Mouse (Mus musculus) heart, embryonic 11.5 days (tissue): ENCODE data around the gene Gpc6. TPM values are rescaled to one million over a fixed set of nuclear protein-coding genes. Genes with fewer than 3 reads are reported as not detected.

Experiments
- ATAC-seq: fragments of 200-750 bp; cut with Nextera tagmentation; replicated peaks from 2 replicates; pipeline ENCODE4 v1.8.0; 2017; ENCODE audit warnings: moderate library complexity; ENCODE audit not compliant: insufficient number of reproducible peaks, low FRiP score, low TSS enrichment
- H3K27ac ChIP-seq: fragments of 300-500 bp; sonication (generic); 2 replicates; pipeline ENCODE4 v1.5.1; 2014; ENCODE audit warnings: mild to moderate bottlenecking, low read depth, low read length
- H3K27me3 ChIP-seq: fragments of 300-500 bp; sonication (generic); 2 replicates; pipeline ENCODE4 v1.6.1; 2014; ENCODE audit warnings: mild to moderate bottlenecking, low read length, mixed read lengths; ENCODE audit not compliant: control insufficient read depth, insufficient read depth
- H3K36me3 ChIP-seq: fragments of 300-500 bp; sonication (generic); 2 replicates; pipeline ENCODE4 v1.6.1; 2014; ENCODE audit warnings: mild to moderate bottlenecking, low read length, moderate library complexity, mixed read lengths; ENCODE audit not compliant: control insufficient read depth, insufficient read depth
- H3K4me1 ChIP-seq: fragments of 300-500 bp; sonication (generic); 2 replicates; pipeline ENCODE4 v1.6.1; 2014; ENCODE audit warnings: low read length; ENCODE audit not compliant: control insufficient read depth, insufficient read depth
- H3K4me2 ChIP-seq: fragments of 300-500 bp; sonication (generic); 2 replicates; pipeline ENCODE4 v1.6.1; 2014; ENCODE audit warnings: mild to moderate bottlenecking, moderate library complexity
- H3K4me3 ChIP-seq: fragments of 300-500 bp; sonication (generic); 2 replicates; pipeline ENCODE4 v1.5.1; 2014; ENCODE audit warnings: low read depth, low read length
- H3K9ac ChIP-seq: fragments of 300-500 bp; sonication (generic); 2 replicates; pipeline ENCODE4 v1.6.1; 2014; ENCODE audit warnings: mild to moderate bottlenecking, low read depth, low read length, moderate library complexity
- H3K9me3 ChIP-seq: fragments of 300-500 bp; sonication (generic); replicated peaks from 2 replicates; pipeline ENCODE4 v1.6.1; 2016; ENCODE audit warnings: low read length; ENCODE audit not compliant: control insufficient read depth
- WGBS: fragments of 180-500 bp; shearing (Covaris S2); extraction: QIAGEN DNeasy Blood & Tissue Kit; methylation state at CpG from one replicate; pipeline ENCODE4 v1.1.7; 2014; ENCODE audit not compliant: insufficient replicate concordance; 5-methylcytosine and 5-hydroxymethylcytosine counted together
- polyA plus RNA-seq: library from polyadenylated mRNA; unstranded; fragments of >200 nt; fragmentation: Nextera tagmentation; extraction: Ambion mirVana; gene quantifications from 2 replicates; pipeline ENCODE4 v1.2.1, GENCODE M21; 2014

The Gpc6 gene
- polyA plus RNA-seq, 1 experiment from 2014 or later = 14.3 TPM

DNA sequence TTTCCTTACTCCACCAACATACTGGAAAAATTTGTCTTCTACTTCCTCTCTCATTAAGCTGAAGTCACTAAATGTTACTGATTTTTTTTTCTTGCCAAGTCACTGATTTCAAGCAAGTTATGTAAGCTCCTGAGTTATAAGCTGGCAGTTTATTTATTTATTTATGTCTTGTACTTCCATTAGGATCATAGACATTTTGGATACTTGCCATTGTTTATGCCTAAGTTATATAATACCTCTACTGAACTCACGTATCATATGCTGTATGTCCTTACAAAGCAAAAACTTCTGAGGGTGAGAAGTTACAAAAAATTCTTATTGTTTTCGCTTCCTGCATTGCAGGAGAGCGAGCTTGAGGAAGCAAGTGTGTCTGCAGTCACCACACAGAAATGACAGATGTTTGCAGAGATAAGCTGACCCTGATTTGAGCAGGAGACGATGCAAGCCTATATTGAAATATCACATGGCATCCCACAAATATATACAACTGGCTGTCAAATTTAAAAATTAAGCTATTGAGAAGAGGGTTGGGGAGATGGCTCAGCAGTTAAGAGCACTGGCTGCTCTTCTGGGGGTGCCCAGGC lies 1020.9 kb downstream of the Gpc6 start:
- Histone ChIP-seq H3K27me3 (peaks cover 86% of the 10 kb centered on the region), H3K9me3 (no peaks in the 10 kb centered on the region; the same call in 1 of the 2 replicates), H3K9ac (no peak overlapping the region), H3K36me3 (no peaks in the 10 kb centered on the region), H3K4me3 (no peak overlapping the region), H3K27ac (no peak overlapping the region), H3K4me2 (no peak overlapping the region), H3K4me1 (peaks cover 4% of the 10 kb centered on the region; the same call in 1 of the 2 replicates)
- WGBS = 70% methylated on average over 4 of the region's 4 CpGs
- no peak for ATAC-seq

DNA sequence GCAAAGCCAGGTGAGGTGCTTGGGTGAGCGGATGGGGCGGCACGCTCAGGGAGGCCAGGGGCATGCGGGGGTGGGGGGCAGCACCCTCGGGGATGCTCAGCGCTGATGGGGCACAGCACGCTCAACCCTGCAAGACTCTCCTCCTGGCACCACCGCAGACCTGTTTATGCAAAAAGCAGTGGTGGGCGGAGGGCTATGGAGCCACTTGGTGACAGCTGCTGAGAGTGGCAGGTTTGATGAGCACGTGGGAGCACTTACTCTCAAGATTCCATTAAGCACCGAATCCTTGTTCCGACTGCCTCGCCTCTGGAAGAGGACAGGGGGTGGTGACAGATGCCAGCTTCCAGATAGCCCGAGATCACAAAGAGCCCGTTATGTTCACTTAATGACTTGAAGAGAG lies 1026.2 kb downstream of the Gpc6 start:
- Histone ChIP-seq H3K27me3 (peaks cover 81% of the 10 kb centered on the region), H3K9me3 (no peaks in the 10 kb centered on the region; the same call in 1 of the 2 replicates)
- peak; percentile 75 for ATAC-seq

DNA sequence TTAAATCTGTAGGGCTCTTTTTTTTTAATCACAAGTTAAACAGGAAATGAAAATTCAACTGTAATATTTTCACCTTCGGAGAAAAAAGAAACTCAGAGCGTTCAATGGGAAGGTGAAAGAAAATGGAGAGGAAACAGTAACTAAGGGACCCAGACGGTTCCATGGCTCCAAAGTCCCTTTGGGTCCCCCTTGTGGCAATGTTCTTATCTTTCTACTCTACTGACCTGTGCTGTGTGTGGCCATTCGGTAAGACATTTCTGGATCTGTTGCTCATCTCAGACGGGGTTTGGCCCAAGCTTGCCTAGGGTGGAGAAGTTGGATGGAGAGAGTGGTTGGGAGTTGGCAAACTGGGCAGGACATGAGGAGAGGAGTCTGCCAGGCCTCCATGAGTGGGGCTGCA lies 1026.6 kb downstream of the Gpc6 start:
- Histone ChIP-seq H3K4me1 (peaks cover 6% of the 10 kb centered on the region; the same call in 1 of the 2 replicates), H3K27me3 (peaks cover 85% of the 10 kb centered on the region), H3K9me3 (no peaks in the 10 kb centered on the region; the same call in 1 of the 2 replicates), H3K4me3 (no peak overlapping the region), H3K9ac (no peak overlapping the region), H3K27ac (no peak overlapping the region), H3K4me2 (peak overlapping the region; percentile 46; the same call in 1 of the 2 replicates), H3K36me3 (no peaks in the 10 kb centered on the region)
- WGBS = 36% methylated on average over 5 of the region's 5 CpGs
- ATAC-seq = no peak

More for the DNA sequence above, 1026.2 kb downstream of the Gpc6 start:
- H3K9ac ChIP-seq = no peak overlapping the region
- H3K36me3 ChIP-seq = no peaks in the 10 kb centered on the region
- no peak overlapping the region for H3K27ac ChIP-seq
- WGBS = 31% methylated on average over 15 of the region's 15 CpGs
- no peak overlapping the region for H3K4me3 ChIP-seq
- H3K4me1 ChIP-seq = peaks cover 6% of the 10 kb centered on the region; the same call in 1 of the 2 replicates
- H3K4me2 ChIP-seq = peak overlapping the region; percentile 46

- no peak overlapping the region for H3K27ac ChIP-seq
- peaks cover 2% of the 10 kb centered on the region; the same call in 1 of the 2 replicates for H3K4me1 ChIP-seq
- WGBS = 65% methylated on average over 3 of the region's 3 CpGs
- no peak for ATAC-seq
- no peak overlapping the region for H3K9ac ChIP-seq
- no peaks in the 10 kb centered on the region for H3K9me3 ChIP-seq
- no peak overlapping the region for H3K4me3 ChIP-seq
- no peaks in the 10 kb centered on the region for H3K36me3 ChIP-seq
- peaks cover 83% of the 10 kb centered on the region for H3K27me3 ChIP-seq
- H3K4me2 ChIP-seq = no peak overlapping the region
Observed at GRCm38 (mm10) chr14:117956051-117956450, 1030.9 kb downstream of the Gpc6 start.

GRCm38 (mm10) chr14:117958389-117958788 lies 1033.3 kb downstream of the Gpc6 start:
- no peaks in the 10 kb centered on the region for H3K4me1 ChIP-seq
- peaks cover 89% of the 10 kb centered on the region for H3K27me3 ChIP-seq
- H3K9me3 ChIP-seq = no peaks in the 10 kb centered on the region
- H3K27ac ChIP-seq = no peak overlapping the region
- no peak for ATAC-seq
- H3K4me2 ChIP-seq = no peak overlapping the region
- H3K9ac ChIP-seq = no peak overlapping the region
- no peaks in the 10 kb centered on the region for H3K36me3 ChIP-seq
- H3K4me3 ChIP-seq = no peak overlapping the region
- 85% methylated on average over 11 of the region's 11 CpGs for WGBS

DNA sequence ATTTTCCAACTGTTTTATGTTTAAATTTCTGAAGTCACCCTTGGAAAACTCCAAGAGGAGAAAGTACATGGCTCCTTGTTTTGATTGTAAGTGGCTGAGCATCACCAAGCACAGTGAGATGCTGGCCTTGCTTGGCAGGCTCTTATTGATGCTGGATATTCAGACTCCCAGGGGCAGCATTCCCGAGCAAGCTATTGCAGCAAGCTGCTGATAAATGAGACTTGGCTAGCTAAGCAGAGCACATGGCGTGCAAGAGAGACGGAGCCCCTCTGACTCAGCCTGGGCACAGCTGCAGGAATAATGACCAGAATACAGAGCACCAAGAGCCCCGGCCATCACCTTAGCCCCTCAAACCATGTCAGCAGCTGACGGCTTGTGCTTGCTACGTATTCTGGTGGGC lies 1036.2 kb downstream of the Gpc6 start:
- no peak overlapping the region for H3K27ac ChIP-seq
- H3K4me1 ChIP-seq = no peaks in the 10 kb centered on the region
- no peak overlapping the region for H3K9ac ChIP-seq
- H3K4me3 ChIP-seq = no peak overlapping the region
- WGBS = 57% methylated on average over 6 of the region's 6 CpGs
- ATAC-seq = no peak
- H3K9me3 ChIP-seq = no peaks in the 10 kb centered on the region
- H3K4me2 ChIP-seq = no peak overlapping the region
- H3K36me3 ChIP-seq = no peaks in the 10 kb centered on the region
- peaks cover 78% of the 10 kb centered on the region for H3K27me3 ChIP-seq

DNA sequence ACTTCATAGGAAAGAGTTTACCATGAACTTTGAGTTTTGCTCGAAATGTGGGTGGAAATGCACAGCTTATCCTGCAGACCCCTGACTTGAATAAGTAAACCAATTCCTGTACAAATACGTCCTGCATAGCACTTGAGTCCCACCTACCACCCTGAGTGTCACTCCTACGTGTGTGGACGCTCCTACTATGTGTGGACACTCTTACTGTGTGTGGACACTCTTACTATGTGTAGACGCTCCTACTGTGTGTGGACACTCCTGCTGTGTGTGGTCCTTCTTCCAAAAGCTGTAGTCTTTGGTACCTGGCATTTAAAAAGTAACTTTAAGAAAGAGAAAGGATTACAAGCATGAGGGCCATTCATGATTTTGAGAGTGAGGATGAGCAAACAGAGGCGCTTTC lies 1036.7 kb downstream of the Gpc6 start:
- Histone ChIP-seq H3K9ac (no peak overlapping the region), H3K27ac (no peak overlapping the region), H3K36me3 (no peaks in the 10 kb centered on the region), H3K4me2 (no peak overlapping the region), H3K4me1 (no peaks in the 10 kb centered on the region), H3K4me3 (no peak overlapping the region), H3K9me3 (no peaks in the 10 kb centered on the region), H3K27me3 (peaks cover 73% of the 10 kb centered on the region)
- WGBS = 78% methylated on average over 6 of the region's 6 CpGs
- ATAC-seq = no peak

DNA sequence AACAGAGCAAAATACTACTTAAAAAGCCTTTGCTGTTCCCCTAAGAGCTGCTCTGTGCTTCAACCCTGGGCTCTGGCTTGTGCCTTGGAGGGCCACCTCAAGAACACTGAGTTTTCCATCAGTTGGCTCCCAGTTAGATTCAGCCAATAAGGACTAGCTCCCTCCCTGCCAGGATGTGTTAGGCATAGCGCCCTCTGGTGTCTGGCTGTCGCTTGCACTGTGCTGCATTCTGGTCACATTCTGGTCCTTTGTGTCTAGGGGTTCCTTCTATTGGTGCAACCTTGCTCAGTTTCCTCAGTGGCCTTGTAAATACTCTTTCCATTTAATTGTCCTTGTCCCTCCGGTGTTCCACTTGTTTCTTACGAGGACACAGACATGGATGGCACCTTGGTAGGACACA lies 1037.3 kb downstream of the Gpc6 start:
- WGBS = 57% methylated on average over 4 of the region's 4 CpGs
- H3K9ac ChIP-seq = no peak overlapping the region
- H3K4me1 ChIP-seq = no peaks in the 10 kb centered on the region
- no peaks in the 10 kb centered on the region for H3K36me3 ChIP-seq
- no peak overlapping the region for H3K4me2 ChIP-seq
- H3K9me3 ChIP-seq = no peaks in the 10 kb centered on the region
- H3K27ac ChIP-seq = no peak overlapping the region
- no peak overlapping the region for H3K4me3 ChIP-seq
- ATAC-seq = no peak
- H3K27me3 ChIP-seq = peaks cover 66% of the 10 kb centered on the region

GRCm38 (mm10) chr14:117972576-117972975 lies 1047.5 kb downstream of the Gpc6 start:
- no peak overlapping the region for H3K9ac ChIP-seq
- 83% methylated on average over 5 of the region's 5 CpGs for WGBS
- no peaks in the 10 kb centered on the region for H3K9me3 ChIP-seq
- no peak overlapping the region for H3K4me2 ChIP-seq
- no peaks in the 10 kb centered on the region for H3K4me1 ChIP-seq
- H3K27ac ChIP-seq = no peak overlapping the region
- H3K27me3 ChIP-seq = peaks cover 39% of the 10 kb centered on the region
- H3K4me3 ChIP-seq = no peak overlapping the region
- ATAC-seq = no peak
- H3K36me3 ChIP-seq = no peaks in the 10 kb centered on the region
